Mouse (Mus musculus): ENCODE measurements around the gene Cyp2w1.

Cyp2w1 gene

DNA sequence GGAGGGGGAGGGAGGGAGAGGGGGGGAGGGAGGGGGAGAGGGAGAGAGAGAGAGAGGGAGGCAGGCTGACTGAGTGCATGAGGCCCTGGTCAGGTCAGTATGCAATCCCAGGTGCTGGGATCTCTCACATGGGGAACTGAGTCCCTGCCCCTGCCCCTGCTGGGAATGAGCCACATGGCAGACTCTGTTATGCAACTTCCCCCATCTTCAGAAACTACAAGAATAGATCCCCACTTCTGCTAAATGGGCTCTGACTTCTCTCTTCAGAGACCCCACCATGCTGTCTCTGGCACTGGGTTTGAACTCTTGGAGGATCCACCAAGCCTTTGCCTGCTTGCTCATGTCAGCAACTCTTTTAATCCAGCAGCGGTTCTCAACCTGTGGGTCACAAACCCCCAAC, 13.4 kb downstream of the Cyp2w1 start:
- no peak for DNase-seq

- no peak for DNase-seq
Measured at GRCm38 (mm10) chr5:139366484-139366883, 14.1 kb downstream of the Cyp2w1 start.

- no peak for DNase-seq
Measured at GRCm38 (mm10) chr5:139367884-139368458, 15.6 kb downstream of the Cyp2w1 start.

GRCm38 (mm10) chr5:139368638-139369320, 16.4 kb downstream of the Cyp2w1 start:
- DNase-seq, result peak; percentile 73

GRCm38 (mm10) chr5:139370336-139370735, 17.9 kb downstream of the Cyp2w1 start:
- DNase-seq, result no peak

DNA sequence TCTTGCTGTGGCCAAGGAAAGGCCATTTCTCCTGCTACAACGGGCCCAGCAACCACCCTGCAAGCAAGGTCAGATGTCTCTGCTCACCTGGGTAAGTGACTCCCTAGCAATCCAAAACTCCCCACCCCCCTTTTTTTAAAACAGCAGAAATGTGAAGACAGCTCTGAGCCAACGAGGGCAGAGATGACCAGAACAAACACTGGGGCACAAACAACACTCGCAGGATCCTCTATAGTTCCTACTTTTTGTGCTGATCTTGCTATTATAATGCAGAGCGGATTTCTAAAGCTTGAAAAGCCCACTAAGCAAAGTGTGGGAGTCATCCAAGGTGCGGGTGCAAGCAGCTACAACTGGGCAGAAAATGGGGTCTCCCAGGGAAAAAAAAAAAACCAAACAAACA, 18.7 kb downstream of the Cyp2w1 start:
- DNase-seq, result no peak

DNA sequence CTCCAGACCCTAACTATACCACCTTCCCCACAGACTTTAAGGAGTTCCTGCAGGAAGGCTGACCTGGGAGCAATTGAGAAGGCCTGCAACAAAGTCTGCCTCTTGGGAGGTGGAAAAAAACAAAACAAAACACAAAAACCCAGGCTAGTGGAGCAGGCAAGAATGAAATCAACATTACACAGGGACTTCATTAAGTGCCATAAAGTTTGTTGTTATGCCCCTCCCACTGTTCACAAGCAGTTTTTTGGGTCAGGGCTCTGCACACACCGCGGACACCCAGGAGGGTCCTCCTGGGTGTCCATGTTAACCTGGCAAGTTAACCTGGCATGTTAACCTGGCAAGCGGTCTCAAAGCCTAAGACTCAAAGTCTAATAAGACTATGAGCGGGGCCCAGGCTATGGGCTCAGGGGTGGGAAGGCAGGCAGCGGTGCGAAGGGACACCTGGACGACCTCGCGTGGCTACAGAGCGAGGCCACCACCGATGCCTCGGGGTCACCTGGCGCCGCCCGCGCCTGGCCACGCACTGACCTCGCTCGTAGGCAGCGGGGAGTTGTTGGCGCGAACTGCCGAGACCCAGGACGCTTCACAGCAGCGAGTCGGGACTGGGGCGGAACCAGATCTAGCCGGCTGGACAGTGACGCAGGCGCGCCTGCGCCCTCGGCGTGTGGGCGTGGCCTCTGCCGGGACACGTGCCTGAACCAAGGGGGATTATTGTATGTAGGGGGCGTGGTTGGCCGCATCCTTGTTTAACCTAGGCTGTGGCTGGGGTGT, 19.4 kb downstream of the Cyp2w1 start:
- DNase-seq, result peak; percentile 97

GRCm38 (mm10) chr5:139373126-139373525, 20.7 kb downstream of the Cyp2w1 start:
- no peak for DNase-seq

- DNase-seq, result peak; percentile 51
Measured at GRCm38 (mm10) chr5:139373889-139374444, 21.6 kb downstream of the Cyp2w1 start.

GRCm38 (mm10) chr5:139374841-139375240, 22.4 kb downstream of the Cyp2w1 start:
- no peak for DNase-seq

GRCm38 (mm10) chr5:139377468-139378270, 25.3 kb downstream of the Cyp2w1 start, which contains the start of gene Gpr146:
Gene Gpr146 (plus strand): TSS chr5:139377697.
- peak; percentile 89 for DNase-seq

- DNase-seq, result no peak
Measured at GRCm38 (mm10) chr5:139378271-139378556, 25.8 kb downstream of the Cyp2w1 start.

- peak; percentile 90 for DNase-seq
Measured at GRCm38 (mm10) chr5:139378986-139379629, 26.7 kb downstream of the Cyp2w1 start.

- DNase-seq, result no peak
Measured at GRCm38 (mm10) chr5:139379771-139380384, 27.5 kb downstream of the Cyp2w1 start.

- DNase-seq, result peak; percentile 99
Measured at GRCm38 (mm10) chr5:139380385-139381248, 28.2 kb downstream of the Cyp2w1 start.

DNA sequence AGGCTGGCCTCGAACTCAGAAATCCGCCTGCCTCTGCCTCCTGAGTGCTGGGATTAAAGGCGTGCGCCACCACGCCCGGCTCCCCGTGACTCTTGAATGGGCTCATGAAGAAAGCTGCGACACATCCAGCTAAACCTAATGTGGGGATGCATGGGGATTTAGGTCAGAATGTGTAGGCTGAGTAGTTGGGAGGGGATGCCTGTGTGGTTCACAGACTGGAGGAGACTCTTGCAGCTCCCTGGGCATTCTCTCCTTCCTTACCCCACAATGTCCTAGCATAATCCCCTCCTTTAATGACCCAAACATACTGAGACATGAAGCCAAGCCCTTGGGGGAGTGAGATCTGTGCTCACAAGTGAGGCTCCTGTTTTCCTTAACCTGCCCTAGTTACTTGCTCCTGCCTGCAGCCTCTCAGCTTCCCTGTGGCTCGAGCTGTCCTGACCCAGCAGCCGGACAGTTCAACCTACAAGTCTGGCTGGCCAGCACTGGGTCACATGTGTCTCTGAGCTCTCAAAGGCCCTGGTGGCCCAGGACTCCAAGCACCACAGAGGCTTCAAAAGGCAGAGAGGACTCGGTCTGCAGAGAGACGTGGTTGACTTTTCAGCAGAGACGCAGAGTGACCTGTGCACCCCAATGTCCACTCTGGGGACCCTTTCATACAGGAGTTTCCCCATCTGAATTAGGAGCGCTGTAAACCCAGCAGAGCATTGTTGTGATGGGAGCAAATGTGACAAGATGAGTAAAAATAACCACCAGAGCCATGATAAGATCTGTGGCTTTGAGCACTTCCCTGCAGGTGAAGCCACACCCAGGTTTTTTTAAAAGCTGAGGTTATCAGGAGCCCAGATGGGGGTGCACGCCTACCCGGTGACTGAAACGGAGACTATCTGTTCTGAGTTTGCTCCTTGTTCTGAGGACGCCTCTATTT, 29.4 kb downstream of the Cyp2w1 start:
- no peak for DNase-seq

DNA sequence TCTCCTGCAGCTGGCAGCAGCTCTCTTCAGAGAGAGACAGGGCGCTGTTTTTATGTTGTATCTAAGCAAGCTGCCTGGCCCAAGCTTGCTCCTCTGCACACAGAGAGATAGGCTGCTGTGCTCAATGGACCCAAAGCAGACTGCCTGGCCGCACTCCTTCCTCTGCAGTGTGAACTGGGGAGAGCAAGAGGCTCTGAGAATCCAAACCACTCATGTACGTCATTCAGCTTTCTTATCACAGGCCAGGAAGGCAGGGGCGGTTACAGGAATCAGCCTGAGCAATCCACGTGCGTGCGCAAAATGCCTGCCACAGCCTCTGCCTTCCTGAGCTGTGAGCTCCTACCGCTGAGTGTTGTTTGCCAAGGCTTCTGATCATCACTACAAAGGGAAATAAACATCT, 30.3 kb downstream of the Cyp2w1 start:
- peak; percentile 72 for DNase-seq

DNA sequence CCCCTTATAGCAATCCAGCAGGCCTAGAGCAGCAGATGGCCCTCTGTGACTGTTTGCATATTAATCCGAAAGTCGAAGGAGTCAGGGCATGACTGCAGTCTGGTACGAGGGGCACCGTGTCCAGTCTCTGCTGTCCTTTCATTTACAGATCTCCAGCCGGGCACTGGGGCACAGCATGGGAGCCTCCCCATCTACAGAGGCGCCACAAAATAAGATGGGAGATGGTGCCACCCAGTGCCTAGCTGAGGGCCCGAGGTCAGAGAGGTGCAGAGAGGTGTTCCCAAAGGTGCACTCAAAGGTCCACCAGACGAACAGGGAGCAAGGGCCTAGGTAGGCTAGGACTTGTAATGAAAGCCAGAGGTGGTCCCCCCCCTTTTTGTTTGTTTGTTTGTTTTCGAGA, 30.8 kb downstream of the Cyp2w1 start:
- DNase-seq, result no peak

DNA sequence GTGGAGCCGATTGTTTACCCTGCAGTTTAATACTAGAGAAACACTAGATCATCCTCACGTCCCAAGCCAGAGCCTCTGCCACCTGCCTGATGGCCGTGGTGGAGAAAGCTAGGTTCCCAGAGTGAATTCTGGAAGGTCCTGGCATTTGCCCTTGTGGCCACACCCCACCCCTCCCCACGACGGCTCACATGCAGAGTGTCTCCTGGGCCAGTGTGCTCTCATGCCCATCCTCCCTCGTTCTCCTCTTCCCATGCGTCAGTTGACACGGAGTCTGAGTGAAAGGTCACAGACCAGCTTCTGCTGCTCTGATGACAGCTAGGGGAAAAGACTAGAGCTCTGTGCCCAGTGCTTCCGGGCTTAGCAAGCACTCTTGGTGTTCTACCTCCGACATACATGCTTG, 32.1 kb downstream of the Cyp2w1 start:
- peak; percentile 66 for DNase-seq

- DNase-seq, result no peak
Measured at GRCm38 (mm10) chr5:139386047-139386446, 33.6 kb downstream of the Cyp2w1 start.
